Mouse (Mus musculus) adrenal gland, adult 2 months (tissue): Measurements from ENCODE around the gene Tmem106a. TPM values are rescaled to one million over a fixed set of nuclear protein-coding genes. Genes with fewer than 3 reads are reported as not detected.
"Not testable (repeated sequence)": the region's sequence is repeated elsewhere in the genome, so short reads cannot be mapped to it uniquely, and the experiment has no call there.

Experiments used
- DNase-seq: peaks from one replicate; pipeline ENCODE4 v3.0.0; 2021
- long read RNA-seq: library from polyadenylated mRNA; stranded (forward); transcript quantifications from one replicate; pipeline ENCODE4 v2.0.0, GENCODE M21; 2021
- polyA plus RNA-seq: library from polyadenylated mRNA; depleted of rRNA; stranded (reverse); fragments of >200 nt; gene quantifications from 2 replicates; pipeline ENCODE4 v1.2.3, GENCODE M21; 2012; rRNA removed
- total RNA-seq, 2 experiments: library from RNA; stranded (reverse); gene quantifications; 2 replicates each; pipeline ENCODE4 v1.2.3; 2021

Gene Tmem106a
- total RNA-seq, result 10 to 100 TPM; 14.4 to 17.0 TPM
- 25.1 and 28.6 TPM in 2 replicates for polyA plus RNA-seq
- long read RNA-seq, transcript Tmem106a-201 (9 exons, 2,304 nt), result major isoform, 14 of 21 reads
- long read RNA-seq, partial matches to known transcripts, result 5 of 21 reads
- long read RNA-seq, other reads (novel, unspliced or antisense), result 2 of 21 reads

DNA sequence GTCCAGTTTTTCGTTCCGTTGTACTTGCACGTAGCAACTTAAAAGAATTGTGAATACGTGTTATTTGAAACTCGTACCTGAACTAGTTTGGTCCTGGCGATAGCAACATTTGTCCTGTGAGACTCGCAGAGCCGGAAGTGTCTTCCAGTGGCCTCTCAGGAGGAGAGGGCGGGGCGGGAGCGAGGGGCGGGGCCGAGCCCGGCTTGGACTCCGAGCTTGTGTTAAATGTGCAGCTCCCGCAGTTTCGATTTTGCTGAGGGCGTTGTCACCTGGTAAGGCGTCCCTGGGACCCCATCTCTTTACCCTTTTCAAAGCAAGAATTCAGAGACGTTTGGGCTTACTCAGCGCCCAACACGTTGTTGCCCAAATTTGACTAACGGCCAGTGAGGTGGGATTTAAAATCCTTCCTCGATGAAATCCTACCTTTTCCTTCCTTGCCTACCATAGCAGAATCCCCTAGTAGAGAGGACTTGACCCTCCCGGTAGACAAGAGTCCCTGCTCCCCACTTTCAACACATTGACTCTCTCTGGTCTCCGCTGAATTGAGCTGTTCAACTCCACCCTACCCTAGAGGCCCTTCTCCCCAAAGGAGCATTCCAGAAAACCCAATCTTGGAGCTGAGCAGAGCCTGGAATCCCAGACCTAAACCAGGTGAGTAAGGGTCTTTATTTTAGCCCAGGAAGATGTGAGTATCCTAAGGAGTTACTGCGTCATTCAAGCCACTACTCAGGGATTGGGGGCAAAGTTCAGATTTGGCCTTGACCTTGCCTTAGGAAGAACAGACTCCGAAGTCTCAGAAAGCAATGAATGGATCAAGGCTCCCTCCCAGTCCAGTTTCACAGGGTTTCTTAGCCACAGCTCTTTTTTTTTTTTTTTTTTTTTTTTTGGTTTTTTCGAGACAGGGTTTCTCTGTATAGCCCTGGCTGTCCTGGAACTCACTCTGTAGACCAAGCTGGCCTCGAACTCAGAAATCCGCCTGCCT is at the start of gene Tmem106a:
Gene Tmem106a, plus strand, starts transcription at position 189 of the 982 bp plus-strand sequence.
- DNase-seq, result peak; percentile 86

DNA sequence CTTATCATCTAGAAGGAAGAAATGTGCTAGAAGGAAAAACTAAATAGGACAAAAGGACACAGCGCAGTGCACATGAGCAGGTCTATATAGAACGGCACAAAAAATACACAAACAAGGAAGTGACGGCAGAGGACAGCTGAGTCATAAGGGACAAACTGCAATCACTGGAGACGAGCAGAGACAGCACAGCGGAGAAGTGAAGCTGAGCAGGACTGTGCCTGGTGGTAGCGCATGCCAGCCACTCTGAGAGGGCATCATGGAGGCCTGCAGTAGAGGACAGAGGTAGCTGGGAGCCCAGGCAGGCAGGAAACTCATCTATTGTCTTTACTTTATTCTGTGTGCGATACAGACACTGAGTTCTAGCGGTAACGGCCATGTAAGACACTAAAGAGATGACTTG is 38.5 kb upstream of the Tmem106a start:
- DNase-seq, result peak; percentile 19

DNA sequence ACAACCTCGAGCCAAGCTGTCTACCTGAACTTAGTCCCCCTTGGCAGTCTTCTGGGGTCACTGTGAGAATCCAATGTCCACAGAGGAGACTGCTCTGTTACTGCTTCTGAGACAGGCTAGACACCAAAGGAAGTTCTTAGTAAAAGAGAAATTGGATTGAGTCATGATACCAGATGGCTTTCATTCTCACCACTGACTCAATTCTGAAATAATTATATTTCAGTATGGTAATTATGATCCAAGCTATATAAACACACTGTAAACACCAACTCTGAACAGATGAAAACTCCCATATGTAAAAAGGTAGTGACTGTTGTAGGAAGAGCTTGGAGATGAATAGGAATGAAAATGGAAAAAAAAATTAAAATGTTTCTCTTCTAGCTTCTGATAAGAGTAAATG is 37.9 kb upstream of the Tmem106a start:
- no peak for DNase-seq

DNA sequence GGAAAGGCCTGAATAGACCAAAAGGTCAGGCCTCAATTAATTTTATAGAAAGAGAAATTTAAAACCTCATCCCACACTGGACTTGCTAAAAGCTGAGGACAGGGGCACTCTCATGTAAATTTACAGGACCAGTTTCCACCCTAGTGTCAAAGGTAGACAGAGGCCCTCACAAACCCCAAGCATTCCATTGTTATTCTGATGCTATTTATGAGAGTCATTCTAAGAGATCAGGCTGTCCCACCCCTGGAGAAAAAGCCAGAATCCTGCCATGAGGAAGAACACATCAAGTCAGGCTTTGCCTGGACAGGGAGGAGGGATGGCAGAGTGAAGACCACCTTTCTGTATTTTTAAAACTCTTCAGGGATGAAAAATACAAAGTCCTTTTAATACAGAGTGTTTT is 33.5 kb upstream of the Tmem106a start:
- no peak for DNase-seq

DNA sequence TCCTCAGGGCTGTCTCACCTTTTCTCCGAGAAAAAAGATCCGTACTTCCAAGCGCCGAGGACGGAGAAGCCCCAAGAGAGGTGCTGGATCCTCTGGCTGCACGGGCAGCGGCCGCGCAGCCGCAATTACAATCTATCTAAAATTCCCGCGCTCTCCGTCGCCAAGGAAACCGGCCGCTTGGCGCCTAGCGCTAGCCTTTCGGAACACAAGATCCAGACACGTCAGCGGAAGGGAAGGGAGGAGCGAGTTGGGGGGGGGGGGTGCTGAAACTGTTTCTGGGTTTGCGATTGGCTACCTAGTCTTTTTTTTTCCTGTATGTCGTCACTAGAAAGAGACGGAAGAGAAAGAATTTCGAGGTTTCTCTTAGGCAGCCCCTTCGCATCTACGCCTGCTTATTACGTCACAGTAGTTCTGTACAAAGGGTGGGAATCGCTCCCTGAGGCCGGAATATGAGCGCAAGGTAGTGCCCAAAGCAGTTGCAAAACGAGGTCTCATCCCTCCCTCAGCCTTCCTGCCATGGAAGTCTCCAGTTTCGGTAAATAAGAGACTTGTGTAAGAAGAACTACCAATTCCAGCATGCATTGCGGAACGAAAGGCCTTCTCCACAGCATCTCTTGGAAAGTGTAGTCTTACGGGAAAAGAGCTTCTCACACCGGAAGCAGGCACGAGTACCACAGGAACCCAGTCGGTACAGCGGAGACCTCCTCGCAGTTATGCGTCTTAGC is 30.1 kb upstream of the Tmem106a start, which contains the start of the genes Brca1 and Nbr1:
Gene Brca1, minus strand, starts transcription at position 205 of the 725 bp plus-strand sequence.
Gene Nbr1, plus strand, starts transcription at position 399 of the 725 bp plus-strand sequence.
- peak; percentile 94 for DNase-seq

DNA sequence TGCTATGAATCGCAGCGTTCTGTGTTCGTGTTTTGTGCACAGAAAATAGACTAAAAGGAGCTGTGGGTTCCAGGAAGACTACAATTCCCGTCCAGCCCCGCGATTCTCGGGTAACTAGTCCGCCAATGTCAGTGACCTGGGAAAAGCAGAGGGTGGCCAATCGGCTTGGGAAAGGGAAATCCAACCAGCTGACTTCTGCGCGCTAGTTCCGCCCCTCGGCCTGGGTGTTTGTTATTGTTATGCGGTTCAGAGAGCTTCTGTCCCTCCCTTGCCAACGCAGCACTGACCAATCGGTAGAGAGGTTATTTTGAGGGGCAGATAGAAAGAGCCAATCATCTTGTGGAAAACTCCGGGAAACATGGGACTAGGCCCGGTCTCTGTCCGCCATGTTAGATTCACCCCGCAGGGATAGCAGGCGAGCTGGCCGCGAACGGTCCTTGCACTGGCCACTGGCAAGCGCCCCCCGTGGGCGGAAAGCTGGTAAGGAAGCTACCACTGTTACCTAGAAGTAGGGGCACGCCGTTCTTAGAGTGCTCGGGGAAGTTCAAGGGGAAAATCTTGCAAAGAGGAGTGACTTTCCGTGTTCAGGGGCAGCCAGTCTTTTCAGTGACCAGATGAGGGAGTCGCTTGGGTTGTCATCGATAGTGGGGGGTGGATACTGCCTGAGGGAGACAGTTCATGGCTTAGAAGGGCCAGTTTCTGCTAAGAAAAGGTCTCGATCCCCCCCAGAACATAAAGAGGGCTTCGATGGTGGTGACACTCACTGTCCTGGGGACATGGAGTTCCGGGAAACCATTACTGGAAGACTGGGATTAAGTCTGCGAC is 29.4 kb upstream of the Tmem106a start:
- peak; percentile 98 for DNase-seq

DNA sequence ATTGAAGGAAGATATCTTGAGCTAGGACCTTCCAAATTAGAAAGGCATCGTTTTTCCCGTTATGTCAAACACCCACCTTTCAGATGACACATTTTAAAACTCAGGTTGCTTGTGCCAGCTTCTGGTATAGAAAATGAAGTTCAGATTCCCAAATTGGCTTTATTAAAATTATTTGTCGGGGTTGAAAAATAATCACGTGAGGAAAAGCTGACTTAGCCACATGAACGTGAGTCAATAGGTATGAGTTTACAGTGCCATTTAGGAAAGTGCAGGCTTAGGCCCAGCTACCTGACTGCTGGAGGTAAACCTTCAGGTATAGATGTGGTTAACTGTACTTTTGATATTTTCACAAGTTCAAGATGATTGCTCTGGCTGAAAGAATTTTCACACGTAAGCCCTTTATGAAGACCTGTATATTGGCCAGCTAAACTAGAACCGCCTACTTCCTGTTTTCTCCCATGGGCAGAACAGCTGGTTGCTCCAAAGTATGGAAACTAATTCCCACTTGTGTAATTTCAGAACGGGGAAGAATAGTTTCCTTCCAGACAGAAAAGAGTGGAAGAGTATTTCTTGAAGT is 28.6 kb upstream of the Tmem106a start:
- no peak for DNase-seq

DNA sequence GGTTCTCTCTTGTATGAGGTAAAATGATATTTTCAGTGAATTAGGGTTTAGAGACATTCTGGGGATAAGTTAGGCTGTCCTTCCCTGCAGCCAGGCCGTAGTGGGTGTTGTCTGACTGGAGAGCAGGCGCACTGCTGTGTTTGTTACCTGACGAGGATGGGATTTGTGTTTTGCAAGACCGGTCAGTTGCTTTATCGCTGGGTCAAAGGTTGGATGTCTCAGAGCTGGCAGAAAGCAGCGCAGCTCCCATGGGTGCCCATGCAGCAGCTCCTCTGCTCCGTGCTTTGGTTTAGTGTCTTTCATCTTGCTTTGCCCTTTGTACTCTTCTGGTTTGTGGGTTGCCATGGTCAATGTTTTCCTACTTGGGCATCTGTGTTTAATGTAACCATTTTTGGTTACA is 25.5 kb upstream of the Tmem106a start:
- peak; percentile 41 for DNase-seq

DNA sequence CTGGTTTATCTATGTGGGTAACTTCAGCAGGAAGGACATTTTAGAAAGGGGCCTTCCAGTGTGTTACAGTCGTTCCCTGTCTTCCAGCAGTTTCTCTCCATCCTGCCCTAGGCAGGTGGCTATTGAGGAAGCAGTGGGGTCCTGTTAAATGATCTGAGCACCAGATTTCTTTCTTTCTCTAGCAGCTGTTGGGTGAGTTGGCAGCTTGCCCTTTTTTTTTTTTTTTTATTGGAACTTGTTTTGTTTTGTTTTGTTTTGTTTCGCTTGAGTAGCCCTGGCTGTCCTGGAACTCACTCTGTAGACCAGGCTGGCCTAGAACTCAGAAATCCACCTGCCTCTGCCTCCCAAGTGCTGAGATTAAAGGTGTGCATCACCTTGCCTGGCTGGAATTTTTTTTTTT is 25.1 kb upstream of the Tmem106a start:
- DNase-seq, result no peak

DNA sequence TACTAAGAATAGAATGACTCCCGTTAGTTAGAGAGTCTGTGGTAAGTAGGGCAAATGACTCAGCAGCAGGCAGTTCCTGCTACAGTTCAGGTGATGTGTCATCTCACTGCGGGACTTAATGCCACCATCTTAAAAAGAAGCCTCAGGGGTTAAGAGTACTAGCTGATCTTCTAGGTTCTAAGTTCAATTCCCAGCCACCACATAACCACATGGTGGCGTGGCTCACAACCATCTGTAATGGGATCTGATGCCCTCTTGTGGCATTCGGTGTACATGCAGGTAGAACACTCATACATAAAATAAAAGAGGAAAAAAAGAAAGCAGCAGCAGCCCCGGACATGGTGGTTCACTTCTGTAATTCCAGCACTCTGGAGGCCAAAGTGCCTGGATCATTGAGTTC is 19.7 kb upstream of the Tmem106a start:
- peak; percentile 35 for DNase-seq

DNA sequence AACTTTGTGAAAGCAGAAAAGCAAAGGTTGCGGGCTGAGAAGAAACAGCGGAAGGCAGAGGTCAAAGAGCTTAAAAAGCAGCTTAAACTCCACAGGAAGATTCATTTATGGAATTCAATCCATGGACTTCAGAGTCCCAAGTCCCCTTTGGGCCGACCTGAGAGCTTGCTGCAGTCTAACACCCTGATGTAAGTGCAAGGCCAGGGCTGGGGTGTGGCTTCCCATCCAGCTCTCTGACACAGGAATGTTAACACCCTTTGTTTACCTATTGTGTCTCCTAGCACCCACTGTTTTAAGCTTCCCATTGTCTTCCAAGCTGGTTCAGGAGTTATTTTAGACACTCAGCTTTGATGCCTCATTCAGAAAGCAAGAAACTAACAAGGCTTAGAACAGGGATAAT is 13.6 kb upstream of the Tmem106a start:
- DNase-seq, result no peak

DNA sequence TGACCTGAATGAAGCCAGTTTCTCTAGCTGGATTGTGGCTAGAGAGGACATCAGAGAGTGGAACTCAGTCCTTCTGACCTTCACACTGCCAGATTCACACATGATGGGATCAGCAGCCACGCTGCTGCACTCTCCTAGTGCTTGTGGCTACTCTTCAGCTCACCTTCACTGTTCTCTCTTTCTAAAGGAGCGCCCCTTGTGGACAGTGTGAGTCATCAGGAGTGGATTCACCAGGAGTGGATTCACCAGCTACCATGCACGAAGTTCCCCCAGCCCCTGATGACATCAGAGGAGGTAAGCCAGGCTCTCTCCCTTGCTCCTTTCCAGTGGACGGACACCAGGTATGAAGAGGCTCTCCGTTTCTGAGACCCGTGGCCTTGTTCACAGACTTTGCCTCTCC is 5.9 kb upstream of the Tmem106a start:
- no peak for DNase-seq

DNA sequence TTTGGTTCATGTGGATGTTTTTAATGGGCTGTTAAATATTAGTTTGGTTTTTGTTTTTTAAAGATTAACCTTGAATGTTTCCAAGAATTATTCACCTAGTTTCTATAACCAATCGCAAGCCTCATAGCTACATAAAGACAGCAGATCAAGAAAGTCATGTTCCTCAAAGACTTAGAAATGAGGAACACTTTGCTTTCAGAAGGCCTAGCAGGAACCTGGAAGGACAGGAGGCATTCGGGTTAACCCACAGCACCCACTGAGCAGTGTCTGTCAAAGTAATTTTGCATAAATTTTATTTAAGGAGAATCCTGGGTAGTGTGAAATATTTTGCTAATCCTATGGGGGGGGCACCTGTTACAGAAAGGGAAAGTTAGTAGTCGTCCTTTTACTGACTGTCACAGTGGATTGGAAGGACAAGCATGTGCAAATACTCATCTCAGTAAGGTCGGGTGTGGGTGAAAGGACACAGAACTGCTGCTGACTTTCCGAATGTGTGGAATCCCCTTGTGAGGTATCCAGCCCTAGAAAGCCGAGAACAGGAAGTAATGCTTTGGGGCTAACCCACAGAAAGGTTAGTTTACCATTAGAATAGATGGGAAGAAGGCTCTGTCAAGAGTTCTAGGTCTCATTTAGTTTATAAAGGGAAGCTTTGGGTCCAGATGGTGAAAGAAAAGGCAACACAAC is 819 bp upstream of the Tmem106a start:
- no peak for DNase-seq

DNA sequence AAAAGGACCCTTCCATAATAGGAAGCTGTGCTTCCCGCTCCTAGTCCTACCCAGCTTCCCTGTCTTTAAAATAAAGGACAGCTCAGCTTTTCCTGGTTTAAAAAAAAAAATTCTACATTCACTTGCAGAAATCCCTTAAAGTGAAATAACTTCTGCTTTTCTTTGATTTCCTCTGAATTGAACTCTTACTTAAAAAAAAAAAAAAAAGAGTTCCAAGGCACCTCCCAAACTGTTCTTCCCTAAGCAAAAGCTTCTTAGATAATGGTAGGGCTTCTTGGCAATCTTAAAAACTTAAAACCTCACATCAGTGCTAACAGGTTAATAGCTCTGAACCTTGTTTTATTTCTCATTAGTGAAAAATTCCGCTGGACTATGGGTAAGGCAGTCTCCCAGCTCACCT is 1.2 kb downstream of the Tmem106a start:
- DNase-seq, result no peak

DNA sequence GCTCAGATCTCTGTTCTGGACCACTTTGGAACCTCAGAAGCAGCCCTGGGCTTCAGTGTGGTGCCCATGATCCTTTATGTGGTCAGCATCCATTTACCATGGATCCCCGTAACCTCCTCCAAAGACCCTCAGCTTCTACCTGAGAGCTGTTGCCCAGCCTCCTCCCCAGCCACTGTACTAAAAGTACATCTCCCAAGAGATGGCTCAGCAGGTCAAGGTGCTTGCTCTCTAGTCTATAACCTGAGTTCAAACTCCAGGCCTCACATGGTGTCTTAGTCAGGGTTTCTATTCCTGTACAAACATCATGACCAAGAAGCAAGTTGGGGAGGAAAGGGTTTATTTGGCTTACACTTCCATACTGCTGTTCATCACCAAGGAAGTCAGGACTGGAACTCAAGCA is 3.0 kb downstream of the Tmem106a start:
- not testable (repeated sequence) for DNase-seq

DNA sequence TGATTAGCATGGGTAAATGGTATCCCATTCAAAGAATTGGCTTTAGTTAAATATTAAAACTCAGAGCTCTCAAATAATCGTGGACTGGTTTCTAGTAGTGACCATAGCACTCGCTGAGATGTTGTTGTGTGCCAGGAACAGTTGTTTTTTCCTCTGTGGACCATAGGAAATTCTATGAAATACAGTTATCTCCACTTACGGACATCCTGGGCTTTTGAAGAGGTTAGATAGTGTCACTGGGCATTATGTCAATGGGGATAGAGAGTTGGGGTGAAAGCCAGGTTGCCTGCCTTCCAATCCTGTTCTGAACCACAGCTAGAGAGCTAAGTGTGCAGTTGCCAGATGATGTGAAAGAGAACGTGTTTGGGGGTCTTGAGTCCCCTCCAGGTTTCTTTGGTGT is 3.8 kb downstream of the Tmem106a start:
- DNase-seq, result no peak

DNA sequence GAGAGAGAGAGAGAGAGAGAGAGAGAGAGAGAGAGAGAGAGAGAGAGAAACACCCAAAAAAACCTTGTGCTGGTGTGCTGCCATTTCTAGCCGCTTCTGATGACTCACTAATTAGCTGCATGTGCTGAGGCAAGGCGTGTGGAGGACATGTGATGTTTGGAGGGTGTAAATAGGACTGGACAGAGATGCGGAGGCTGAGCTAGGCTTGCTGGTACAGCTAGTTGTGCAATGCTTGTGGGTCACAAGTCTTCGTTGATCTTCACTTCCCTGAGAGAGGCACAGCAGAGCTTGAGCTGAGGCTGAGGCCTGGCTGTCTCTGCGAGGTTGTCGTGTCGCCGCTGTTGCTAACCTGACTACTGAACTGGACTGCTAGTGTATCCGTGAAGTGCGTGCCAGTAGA is 5.6 kb downstream of the Tmem106a start:
- DNase-seq, result no peak

DNA sequence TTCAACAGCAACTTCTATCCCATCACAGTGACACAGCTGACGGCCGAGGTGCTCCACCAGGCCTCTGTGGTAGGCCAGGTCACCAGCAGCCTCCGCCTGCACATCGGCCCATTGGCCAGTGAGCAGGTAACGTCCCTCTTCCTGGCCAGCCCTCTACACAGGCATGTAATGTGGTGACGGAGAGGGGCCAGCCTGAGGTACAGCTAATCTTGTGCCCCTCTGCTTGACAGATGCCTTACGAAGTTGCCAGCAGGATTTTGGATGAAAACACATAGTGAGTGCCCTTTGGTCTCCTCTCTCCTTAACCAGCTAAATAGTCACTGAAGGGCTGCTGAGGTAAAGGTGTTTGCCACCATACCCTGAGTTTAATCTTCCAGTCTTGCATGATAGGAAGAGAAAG is 6.8 kb downstream of the Tmem106a start:
- DNase-seq, result no peak

DNA sequence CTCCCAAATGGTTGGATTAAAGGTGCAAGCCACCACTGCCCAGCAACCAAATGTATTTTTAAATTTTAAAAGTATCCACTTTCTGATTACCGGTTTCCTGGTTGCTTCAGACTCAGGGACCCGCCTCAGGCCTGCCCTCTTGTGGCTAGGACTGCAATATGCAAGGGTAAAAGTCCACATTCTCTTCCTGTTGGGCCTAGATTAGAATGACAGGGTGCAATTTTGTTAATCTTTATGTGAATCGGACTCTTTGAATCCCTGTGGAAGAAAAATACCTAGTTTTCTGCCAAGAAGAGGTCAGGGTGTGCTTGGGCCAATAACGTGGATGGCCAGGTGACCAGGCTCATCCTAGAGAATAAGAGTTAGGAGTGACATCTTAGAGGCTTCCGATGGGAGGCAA is 7.4 kb downstream of the Tmem106a start:
- peak; percentile 51 for DNase-seq

DNA sequence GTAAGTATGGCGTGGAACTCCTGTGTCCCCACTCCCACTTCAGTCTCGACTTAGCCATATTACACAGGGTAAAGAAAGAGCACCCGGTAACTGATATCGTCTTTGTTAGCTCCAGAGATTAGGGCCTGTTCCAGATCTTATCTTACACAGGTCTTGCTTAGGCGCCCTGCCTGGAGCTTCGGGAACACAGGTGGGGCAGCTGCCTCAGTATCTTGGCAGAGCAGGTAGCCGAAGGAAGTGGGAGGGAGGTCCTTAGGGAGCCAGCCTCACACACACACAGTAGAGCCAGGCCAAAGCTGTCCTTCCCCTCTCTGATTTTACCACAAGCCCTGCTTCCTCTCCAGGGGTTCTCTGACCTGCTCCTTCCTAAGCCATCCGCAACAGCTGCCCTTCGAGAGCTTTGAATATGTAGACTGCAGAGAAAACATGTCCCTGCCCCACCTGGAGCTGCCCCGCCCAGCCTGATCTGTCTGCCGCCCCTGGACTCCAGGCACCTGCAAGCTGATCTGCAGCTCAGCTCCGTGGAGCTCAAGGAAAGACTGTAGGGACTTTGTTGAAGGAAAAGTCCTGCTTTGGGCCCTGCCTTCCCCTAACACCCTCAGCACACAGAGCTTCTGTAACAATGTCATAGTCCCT is 8.1 kb downstream of the Tmem106a start:
- no peak for DNase-seq
